Mouse (Mus musculus) olfactory bulb, adult 2 months (tissue): Measurements from ENCODE around the gene Gjd3.

Source experiments
- CTCF ChIP-seq: fragments of 200-500 bp; IDR thresholded peaks from 2 replicates; pipeline ENCODE4 v1.5.1; 2012; ENCODE audit warnings: low read depth, mild to moderate bottlenecking, low read length, moderate library complexity; ENCODE audit not compliant: insufficient read depth
- POLR2A ChIP-seq: fragments of 200-500 bp; IDR thresholded peaks from 2 replicates; pipeline ENCODE4 v1.6.1; 2012; ENCODE audit warnings: mild to moderate bottlenecking, low read depth, low read length, moderate library complexity; ENCODE audit not compliant: insufficient read depth

GRCm38 (mm10) chr11:98964616-98965415 is 18.0 kb downstream of the Gjd3 start:
- TF ChIP-seq CTCF (no peak), POLR2A (no peak)
